Comparison of ENCODE assay signal across 21 mouse cellular contexts in the genomic region with DNA sequence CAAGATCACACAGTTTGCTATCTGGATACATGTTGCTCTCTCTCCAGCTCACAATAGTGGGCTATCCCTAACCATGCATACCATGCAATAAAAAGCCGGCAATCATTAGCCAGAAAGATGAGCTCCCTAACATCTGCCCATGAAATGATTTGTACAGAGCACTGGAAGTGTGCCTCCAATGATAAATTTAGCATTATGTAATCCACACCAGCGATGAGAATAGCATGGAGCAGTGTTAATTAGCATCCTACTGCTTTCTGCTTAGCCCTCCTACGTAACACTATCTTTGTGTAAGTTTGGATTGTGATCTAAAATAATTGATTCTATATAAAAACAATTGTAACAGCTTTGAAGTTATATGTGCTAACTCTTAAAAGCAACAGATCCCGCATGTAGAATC.
DNase-seq lines count a peak whose midpoint lies in the region; TF ChIP-seq lines count a peak whose summit lies in the region.
"Had no signal": no experiment of that assay in that cellular context is flagged by ENCODE, and none has a peak within 500 bp of the region (broad histone marks: within the 10 kb centered on the region; RNA-seq: fewer than 3 reads in every experiment).

No protein-coding gene starts in this region.

- TF ChIP-seq CTCF in left cerebral cortex, adult 2 months (IDR thresholded peaks at IDR 0.05): no peak

- no peak overlapping the region for H3K27ac ChIP-seq in left cerebral cortex, adult 2 months
- H3K27ac ChIP-seq: forebrain, embryonic 10.5 days; heart, embryonic 15.5 days; hindbrain, embryonic 10.5 days; hindbrain, embryonic 13.5 days had no signal

- intact Hi-C loops in left cerebral cortex, adult 2 months (cut with DNase I): no loop called here

- DNase-seq in layer of hippocampus, adult 11-12 months (ENCODE audit: low spot score): peak; percentile 12
- no peak for DNase-seq in layer of hippocampus, adult 8-10 months (ENCODE audit: low spot score in 2 of 2)
- DNase-seq in left cerebral cortex, adult 11 months (ENCODE audit: low spot score): peak; percentile 30
- DNase-seq in left cerebral cortex, adult 2 months (ENCODE audit: extremely low spot score in 1 of 2, low spot score in 2 of 2): no peak
- peak; percentile 78 for DNase-seq in brain, adult 2 months (ENCODE audit: low read depth, low spot score)
- peak; percentile 62 for DNase-seq in telencephalon, adult 2 months (ENCODE audit: low read depth, low spot score)
- DNase-seq: adrenal gland, adult 8-10 months; adrenal gland, postnatal 25 days; cerebellum, adult 18-20 months; cerebellum, adult 9-10 months; cerebellum, postnatal 14 days; forebrain, postnatal 0 days; gastrocnemius, postnatal 25 days; heart, adult 18-20 months; heart, postnatal 10 days; heart, postnatal 36 days had no signal

- no peak overlapping the region for H3K4me3 ChIP-seq in left cerebral cortex, adult 2 months
- H3K4me3 ChIP-seq: forebrain, embryonic 10.5 days; heart, embryonic 12.5 days; heart, embryonic 15.5 days; hindbrain, embryonic 10.5 days; hindbrain, embryonic 13.5 days had no signal

Comparison
In these comparisons a context has a peak if more than half of its experiments do, and no peak if none do; other contexts are left out.
1. DNase-seq: peak in layer of hippocampus, adult 11-12 months (single experiment), left cerebral cortex, adult 11 months (single experiment), brain, adult 2 months (single experiment) and telencephalon, adult 2 months (single experiment); none in layer of hippocampus, adult 8-10 months (0 of 2) and left cerebral cortex, adult 2 months (0 of 2).